Mouse (Mus musculus): ENCODE measurements around the gene Psmd3. TPM values are rescaled to one million over a fixed set of nuclear protein-coding genes. Genes with fewer than 3 reads are reported as not detected.
"Not testable (repeated sequence)": the region's sequence is repeated elsewhere in the genome, so short reads cannot be mapped to it uniquely, and the experiment has no call there.

Psmd3 gene
- 83.8 and 113 TPM in 2 replicates for total RNA-seq (2014; rRNA removed)
- polyA plus RNA-seq (2015; fragmentation: Nextera tagmentation; extraction: Ambion mirVana) = 183 and 202 TPM in 2 replicates

- peak within 1 kb of the TSS; percentile 82 for H3K4me2 ChIP-seq (ENCODE audit: low read depth)
- peak within 1 kb of the TSS; percentile 99 for H3K9ac ChIP-seq
- peaks cover 18% of the 10 kb centered on the region for H3K36me3 ChIP-seq (ENCODE audit: insufficient read depth)
- DNase-seq = peak; percentile 97
- WGBS = 4% methylated on average over 45 of the region's 45 CpGs
- H3K9me3 ChIP-seq (ENCODE audit: low read length) = no peaks in the 10 kb centered on the region
- peak within 1 kb of the TSS; percentile 84 for H3K27ac ChIP-seq (ENCODE audit: low read depth, low read length)
- peaks cover 7% of the 10 kb centered on the region; the same call in 1 of the 2 replicates for H3K4me1 ChIP-seq (ENCODE audit: insufficient read depth)
- no peaks in the 10 kb centered on the region for H3K27me3 ChIP-seq (ENCODE audit: insufficient read depth, low read length)
- TF ChIP-seq CTCF (IDR thresholded peaks at IDR 0.05; ENCODE audit: low read depth) = peak; percentile 54
- H3K4me3 ChIP-seq (ENCODE audit: low read depth, low read length) = peak within 1 kb of the TSS; percentile 98
- peak; percentile 96 for ATAC-seq
Measured at GRCm38 (mm10) chr11:98681786-98682745, at the start of gene Psmd3. Gene Psmd3, plus strand, starts transcription at chr11:98682554.

GRCm38 (mm10) chr11:98635312-98635970, 46.9 kb upstream of the Psmd3 start:
- WGBS = 42% methylated on average over 10 of the region's 10 CpGs
- not testable (repeated sequence) for H3K4me3 ChIP-seq (ENCODE audit: low read depth, low read length); H3K36me3 ChIP-seq (ENCODE audit: insufficient read depth); ATAC-seq; DNase-seq; H3K9ac ChIP-seq; H3K9me3 ChIP-seq (ENCODE audit: low read length); H3K27me3 ChIP-seq (ENCODE audit: insufficient read depth, low read length); H3K4me1 ChIP-seq (ENCODE audit: insufficient read depth); H3K4me2 ChIP-seq (ENCODE audit: low read depth); H3K27ac ChIP-seq (ENCODE audit: low read depth, low read length)
- peak; percentile 41 for TF ChIP-seq CTCF (IDR thresholded peaks at IDR 0.05; ENCODE audit: low read depth)

GRCm38 (mm10) chr11:98637501-98637900, 44.9 kb upstream of the Psmd3 start:
- no peak overlapping the region for H3K4me2 ChIP-seq (ENCODE audit: low read depth)
- H3K4me3 ChIP-seq (ENCODE audit: low read depth, low read length) = no peak overlapping the region
- no peaks in the 10 kb centered on the region for H3K4me1 ChIP-seq (ENCODE audit: insufficient read depth)
- ATAC-seq (no peak), DNase-seq (no peak)
- H3K9ac ChIP-seq = no peak overlapping the region
- H3K27ac ChIP-seq (ENCODE audit: low read depth, low read length) = no peak overlapping the region
- H3K9me3 ChIP-seq (ENCODE audit: low read length) = no peaks in the 10 kb centered on the region
- no peaks in the 10 kb centered on the region for H3K36me3 ChIP-seq (ENCODE audit: insufficient read depth)
- 73% methylated on average over 1 of the region's 1 CpGs for WGBS
- no peaks in the 10 kb centered on the region for H3K27me3 ChIP-seq (ENCODE audit: insufficient read depth, low read length)
- no peak for TF ChIP-seq CTCF (IDR thresholded peaks at IDR 0.05; ENCODE audit: low read depth)

- 70% methylated on average over 5 of the region's 5 CpGs for WGBS
- H3K4me3 ChIP-seq (ENCODE audit: low read depth, low read length) = no peak overlapping the region
- no peaks in the 10 kb centered on the region for H3K4me1 ChIP-seq (ENCODE audit: insufficient read depth)
- ATAC-seq (no peak), DNase-seq (no peak)
- TF ChIP-seq CTCF (IDR thresholded peaks at IDR 0.05; ENCODE audit: low read depth) = no peak
- no peak overlapping the region for H3K4me2 ChIP-seq (ENCODE audit: low read depth)
- no peaks in the 10 kb centered on the region for H3K9me3 ChIP-seq (ENCODE audit: low read length)
- no peak overlapping the region for H3K9ac ChIP-seq
- no peak overlapping the region for H3K27ac ChIP-seq (ENCODE audit: low read depth, low read length)
- H3K27me3 ChIP-seq (ENCODE audit: insufficient read depth, low read length) = no peaks in the 10 kb centered on the region
- no peaks in the 10 kb centered on the region for H3K36me3 ChIP-seq (ENCODE audit: insufficient read depth)
Measured at GRCm38 (mm10) chr11:98640091-98640490, 42.3 kb upstream of the Psmd3 start.

GRCm38 (mm10) chr11:98644757-98645156, 37.6 kb upstream of the Psmd3 start:
- Histone ChIP-seq H3K27ac (ENCODE audit: low read depth, low read length) (no peak overlapping the region), H3K4me1 (ENCODE audit: insufficient read depth) (no peaks in the 10 kb centered on the region), H3K4me3 (ENCODE audit: low read depth, low read length) (no peak overlapping the region), H3K9ac (no peak overlapping the region), H3K36me3 (ENCODE audit: insufficient read depth) (no peaks in the 10 kb centered on the region), H3K27me3 (ENCODE audit: insufficient read depth, low read length) (no peaks in the 10 kb centered on the region), H3K4me2 (ENCODE audit: low read depth) (no peak overlapping the region), H3K9me3 (ENCODE audit: low read length) (no peaks in the 10 kb centered on the region)
- ATAC-seq (no peak), DNase-seq (no peak)
- no peak for TF ChIP-seq CTCF (IDR thresholded peaks at IDR 0.05; ENCODE audit: low read depth)
- WGBS = 76% methylated on average over 3 of the region's 3 CpGs

- no peak overlapping the region for H3K4me2 ChIP-seq (ENCODE audit: low read depth)
- H3K9ac ChIP-seq = no peak overlapping the region
- no peaks in the 10 kb centered on the region for H3K36me3 ChIP-seq (ENCODE audit: insufficient read depth)
- H3K9me3 ChIP-seq (ENCODE audit: low read length) = no peaks in the 10 kb centered on the region
- no peak for TF ChIP-seq CTCF (IDR thresholded peaks at IDR 0.05; ENCODE audit: low read depth)
- DNase-seq = no peak
- no peak for ATAC-seq
- 78% methylated on average over 2 of the region's 2 CpGs for WGBS
- no peaks in the 10 kb centered on the region for H3K4me1 ChIP-seq (ENCODE audit: insufficient read depth)
- H3K4me3 ChIP-seq (ENCODE audit: low read depth, low read length) = no peak overlapping the region
- H3K27ac ChIP-seq (ENCODE audit: low read depth, low read length) = no peak overlapping the region
- H3K27me3 ChIP-seq (ENCODE audit: insufficient read depth, low read length) = no peaks in the 10 kb centered on the region
Measured at GRCm38 (mm10) chr11:98645946-98646345, 36.4 kb upstream of the Psmd3 start.

- H3K4me3 ChIP-seq (ENCODE audit: low read depth, low read length) = no peak within 1 kb of the TSS
- H3K9ac ChIP-seq = no peak within 1 kb of the TSS
- H3K9me3 ChIP-seq (ENCODE audit: low read length) = no peaks in the 10 kb centered on the region
- no peak within 1 kb of the TSS for H3K27ac ChIP-seq (ENCODE audit: low read depth, low read length)
- no peaks in the 10 kb centered on the region for H3K4me1 ChIP-seq (ENCODE audit: insufficient read depth)
- ATAC-seq (no peak), DNase-seq (no peak)
- WGBS = 64% methylated on average over 2 of the region's 2 CpGs
- H3K4me2 ChIP-seq (ENCODE audit: low read depth) = no peak within 1 kb of the TSS
- no peaks in the 10 kb centered on the region for H3K27me3 ChIP-seq (ENCODE audit: insufficient read depth, low read length)
- no peaks in the 10 kb centered on the region for H3K36me3 ChIP-seq (ENCODE audit: insufficient read depth)
- TF ChIP-seq CTCF (IDR thresholded peaks at IDR 0.05; ENCODE audit: low read depth) = no peak
Measured at GRCm38 (mm10) chr11:98646459-98646858, 35.9 kb upstream of the Psmd3 start, which contains the start of gene Gsdma2. Gene Gsdma2, plus strand, starts transcription at chr11:98646759.
